In the genomic region with DNA sequence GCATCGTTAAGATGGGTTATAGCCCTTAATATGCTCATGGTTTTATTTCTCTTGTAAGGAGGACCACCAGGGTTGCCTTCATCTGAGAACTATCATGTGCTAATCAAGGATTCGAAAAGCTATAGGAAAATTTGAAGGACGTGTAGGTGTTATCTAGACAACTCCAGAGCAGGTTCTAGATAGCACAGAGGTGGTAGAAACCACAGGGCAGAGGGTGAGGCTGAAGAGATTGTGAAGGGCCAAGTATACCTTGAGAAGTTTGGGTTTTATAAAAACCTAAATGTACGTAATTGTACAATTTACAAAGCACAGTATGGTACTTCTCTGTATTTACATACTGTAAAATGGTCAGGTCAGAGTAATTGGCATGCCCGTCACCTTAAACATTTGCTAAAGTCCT, we compare ENCODE assay signal across 9 mouse cellular contexts. TPM values are rescaled to one million over a fixed set of nuclear protein-coding genes. Genes with fewer than 3 reads are reported as not detected.
DNase-seq lines count a peak whose midpoint lies in the region; ATAC-seq and TF ChIP-seq lines count a peak whose summit lies in the region.
"Had no signal": no experiment of that assay in that cellular context is flagged by ENCODE, and none has a peak within 500 bp of the region (broad histone marks: within the 10 kb centered on the region; RNA-seq: fewer than 3 reads in every experiment).

No protein-coding gene starts in this region.

- 71% methylated on average over 5 of the region's 5 CpGs for WGBS in heart, embryonic 14.5 days
- WGBS in lung, embryonic 15.5 days = 74% methylated on average over 5 of the region's 5 CpGs
- 94% methylated on average over 5 of the region's 5 CpGs for WGBS in hindbrain, embryonic 16.5 days
- WGBS in olfactory bulb, adult 2 months = 89% methylated on average over 5 of the region's 5 CpGs

- peak overlapping the region; percentile 60 for H3K9ac ChIP-seq in heart, embryonic 14.5 days (ENCODE audit: low read length)
- 0 out of 2 replicates have a peak overlapping the region, but pooled peaks have one; percentile 14 for H3K9ac ChIP-seq in lung, embryonic 15.5 days
- H3K9ac ChIP-seq in hindbrain, embryonic 16.5 days (ENCODE audit: low read depth, low read length) = no peak overlapping the region

- peak overlapping the region; percentile 50 for H3K4me2 ChIP-seq in heart, embryonic 14.5 days (ENCODE audit: low read length)
- H3K4me2 ChIP-seq in lung, embryonic 15.5 days = no peak overlapping the region; the same call in 1 of the 2 replicates
- no peak overlapping the region for H3K4me2 ChIP-seq in hindbrain, embryonic 16.5 days (ENCODE audit: low read length)

- TF ChIP-seq CTCF in olfactory bulb, adult 2 months (IDR thresholded peaks at IDR 0.05; ENCODE audit: insufficient read depth, low read depth, low read length) = no peak

- ATAC-seq in heart, embryonic 14.5 days (ENCODE audit: insufficient number of reproducible peaks, insufficient read depth, low FRiP score, low read depth) = no peak
- no peak for ATAC-seq in lung, embryonic 15.5 days (ENCODE audit: borderline replicate concordance, extremely low read depth, low FRiP score, low TSS enrichment)
- no peak for ATAC-seq in hindbrain, embryonic 16.5 days
- ATAC-seq: activated CD4-positive, CD25-positive, alpha-beta regulatory T cell, adult 4 months had no signal

- H3K4me3 ChIP-seq in heart, embryonic 14.5 days (ENCODE audit: control insufficient read depth in 1 of 2, insufficient read depth in 1 of 2, low read depth in 1 of 2, low read length in 2 of 2) = no peak overlapping the region
- H3K4me3 ChIP-seq in lung, embryonic 15.5 days = no peak overlapping the region
- no peak overlapping the region for H3K4me3 ChIP-seq in hindbrain, embryonic 16.5 days (ENCODE audit: low read length)
- H3K4me3 ChIP-seq in olfactory bulb, adult 2 months (ENCODE audit: insufficient read depth, low read depth, low read length) = no peak overlapping the region

- H3K9me3 ChIP-seq in heart, embryonic 14.5 days (ENCODE audit: control insufficient read depth, low read length) = no peaks in the 10 kb centered on the region
- H3K9me3 ChIP-seq in lung, embryonic 15.5 days = no peaks in the 10 kb centered on the region
- no peaks in the 10 kb centered on the region for H3K9me3 ChIP-seq in hindbrain, embryonic 16.5 days (ENCODE audit: control insufficient read depth, low read length)

- no peak for DNase-seq in heart, adult 18-20 months
- DNase-seq in lung, postnatal 14 days = no peak
- DNase-seq in c-Kit-positive CD71-positive TER-119-positive erythroid progenitor cells, embryonic 14.5 days (ENCODE audit: low spot score) = no peak
- no peak for DNase-seq in cerebellum, adult 9-11 months

- TF ChIP-seq POLR2A in olfactory bulb, adult 2 months (IDR thresholded peaks at IDR 0.05; ENCODE audit: insufficient read depth, low read depth, low read length) = no peak

- H3K36me3 ChIP-seq in heart, embryonic 14.5 days (ENCODE audit: control insufficient read depth, insufficient read depth, low read length) = no peaks in the 10 kb centered on the region
- H3K36me3 ChIP-seq in lung, embryonic 15.5 days = no peaks in the 10 kb centered on the region
- no peaks in the 10 kb centered on the region for H3K36me3 ChIP-seq in hindbrain, embryonic 16.5 days (ENCODE audit: control insufficient read depth, insufficient read depth, low read length)

- H3K27ac ChIP-seq in heart, embryonic 14.5 days (replicated peaks in 1 of 2; ENCODE audit: control insufficient read depth in 1 of 2, insufficient read depth in 1 of 2, low read depth in 2 of 2, low read length in 2 of 2) = peak overlapping the region; percentile 91 to 94
- H3K27ac ChIP-seq in lung, embryonic 15.5 days = peak overlapping the region; percentile 97
- H3K27ac ChIP-seq in hindbrain, embryonic 16.5 days (ENCODE audit: low read depth, low read length) = peak overlapping the region; percentile 42; the same call in 1 of the 2 replicates
- H3K27ac ChIP-seq in olfactory bulb, adult 2 months (ENCODE audit: insufficient read depth, low read depth, low read length) = peak overlapping the region; percentile 92

- peaks cover 29 to 46% of the 10 kb centered on the region in 2 experiments for H3K4me1 ChIP-seq in heart, embryonic 14.5 days (ENCODE audit: control insufficient read depth in 2 of 2, insufficient read depth in 2 of 2, low read length in 2 of 2)
- H3K4me1 ChIP-seq in lung, embryonic 15.5 days = peaks cover 56% of the 10 kb centered on the region
- H3K4me1 ChIP-seq in hindbrain, embryonic 16.5 days (ENCODE audit: control insufficient read depth, insufficient read depth, low read depth, low read length) = peaks cover 21% of the 10 kb centered on the region
- H3K4me1 ChIP-seq in olfactory bulb, adult 2 months (ENCODE audit: control insufficient read depth, insufficient read depth, low read length) = peaks cover 34% of the 10 kb centered on the region

- no peaks in the 10 kb centered on the region for H3K27me3 ChIP-seq in heart, embryonic 14.5 days (ENCODE audit: control insufficient read depth, insufficient read depth, low read length)
- no peaks in the 10 kb centered on the region for H3K27me3 ChIP-seq in lung, embryonic 15.5 days
- H3K27me3 ChIP-seq in hindbrain, embryonic 16.5 days (replicated peaks; ENCODE audit: control insufficient read depth, insufficient read depth, low read length) = no peaks in the 10 kb centered on the region

RNA-seq across cellular contexts. Expression of a gene that starts 13.4 kb away (rescaled TPM):
- polyA plus RNA-seq in heart, embryonic 14.5 days (2014; fragmentation: Nextera tagmentation; extraction: Ambion mirVana) = 6.4 and 10.9 TPM in 2 replicates
- total RNA-seq in heart, adult 18-20 months (2021) = 10 to 100 TPM; 50.5 to 53.9 TPM
- polyA plus RNA-seq in lung, embryonic 15.5 days (2015; fragmentation: Nextera tagmentation; extraction: Ambion mirVana) = 13.0 and 14.0 TPM in 2 replicates
- polyA plus RNA-seq in hindbrain, embryonic 16.5 days (2015; fragmentation: Nextera tagmentation; extraction: Ambion mirVana) = 70.8 and 86.8 TPM in 2 replicates
- not detected in 2 replicates for polyA plus RNA-seq in olfactory bulb, adult 2 months (2012; ENCODE audit: insufficient read depth, insufficient read length, low replicate concordance, missing spikeins)
- polyA plus RNA-seq: activated CD4-positive, CD25-positive, alpha-beta regulatory T cell, adult 4 months had no signal

RNA-seq across cellular contexts. Expression of a gene that starts 33.8 kb away (rescaled TPM):
- polyA plus RNA-seq in heart, embryonic 14.5 days (2014; fragmentation: Nextera tagmentation; extraction: Ambion mirVana) = 0.16 TPM in 1 of 2 replicates, not detected in the other
- total RNA-seq in heart, adult 18-20 months (2021) = under 1 TPM in 1 of 2 experiments, not detected in 1; 0.26 TPM
- 0.14 and 0.25 TPM in 2 replicates for polyA plus RNA-seq in lung, embryonic 15.5 days (2015; fragmentation: Nextera tagmentation; extraction: Ambion mirVana)
- 1.1 and 1.4 TPM in 2 replicates for polyA plus RNA-seq in hindbrain, embryonic 16.5 days (2015; fragmentation: Nextera tagmentation; extraction: Ambion mirVana)
- polyA plus RNA-seq in olfactory bulb, adult 2 months (2012; ENCODE audit: insufficient read depth, insufficient read length, low replicate concordance, missing spikeins) = not detected in 2 replicates
- polyA plus RNA-seq: activated CD4-positive, CD25-positive, alpha-beta regulatory T cell, adult 4 months had no signal

RNA-seq across cellular contexts. Expression of a gene that starts 46.6 kb away (rescaled TPM):
- 8.9 and 9.4 TPM in 2 replicates for polyA plus RNA-seq in heart, embryonic 14.5 days (2014; fragmentation: Nextera tagmentation; extraction: Ambion mirVana)
- total RNA-seq in heart, adult 18-20 months (2021) = 10 to 100 TPM; 30.8 to 32.7 TPM
- polyA plus RNA-seq in lung, embryonic 15.5 days (2015; fragmentation: Nextera tagmentation; extraction: Ambion mirVana) = 8.3 and 8.5 TPM in 2 replicates
- polyA plus RNA-seq in hindbrain, embryonic 16.5 days (2015; fragmentation: Nextera tagmentation; extraction: Ambion mirVana) = 8.9 and 9.2 TPM in 2 replicates
- polyA plus RNA-seq in olfactory bulb, adult 2 months (2012; ENCODE audit: insufficient read depth, insufficient read length, low replicate concordance, missing spikeins) = not detected in 2 replicates

RNA-seq across cellular contexts. Expression of a gene that starts 59.3 kb away (rescaled TPM):
- 3.1 and 3.9 TPM in 2 replicates for polyA plus RNA-seq in heart, embryonic 14.5 days (2014; fragmentation: Nextera tagmentation; extraction: Ambion mirVana)
- total RNA-seq in heart, adult 18-20 months (2021) = 1 to 10 TPM in 1 of 2 experiments, under 1 TPM in 1; 0.82 to 4.7 TPM
- polyA plus RNA-seq in lung, embryonic 15.5 days (2015; fragmentation: Nextera tagmentation; extraction: Ambion mirVana) = 1.8 and 3.1 TPM in 2 replicates
- polyA plus RNA-seq in hindbrain, embryonic 16.5 days (2015; fragmentation: Nextera tagmentation; extraction: Ambion mirVana) = 5.1 and 5.3 TPM in 2 replicates
- not detected in 2 replicates for polyA plus RNA-seq in olfactory bulb, adult 2 months (2012; ENCODE audit: insufficient read depth, insufficient read length, low replicate concordance, missing spikeins)

Comparison
In these comparisons a context has a peak if more than half of its experiments do, and no peak if none do; other contexts are left out.
1. H3K27ac ChIP-seq: peak in every context shown above with its lines; median percentile 97 in lung, embryonic 15.5 days; 92 in heart, embryonic 14.5 days; 92 in olfactory bulb, adult 2 months; 42 in hindbrain, embryonic 16.5 days.